Mouse (Mus musculus): ENCODE data around the gene Rassf2.

DNA sequence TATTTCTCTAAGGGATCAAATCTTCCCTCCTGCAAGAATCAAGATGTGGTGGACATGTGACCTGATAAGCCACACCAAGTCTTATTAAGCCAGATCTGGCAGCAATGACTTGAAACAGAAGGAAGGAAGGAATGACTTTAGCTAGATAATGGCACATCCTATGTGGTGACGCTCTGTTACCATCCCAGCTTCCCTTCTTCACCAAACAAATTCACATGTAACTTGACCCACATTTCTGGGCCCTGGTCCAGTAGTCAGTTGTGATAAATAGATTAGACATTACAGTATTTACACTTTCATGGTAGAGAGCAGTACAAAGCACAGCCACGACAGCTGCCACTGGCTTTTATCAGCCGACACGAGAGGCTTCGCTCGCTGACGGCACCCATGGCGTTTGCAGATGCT is 25.3 kb upstream of the Rassf2 start:
- no peak for TF ChIP-seq CTCF (IDR thresholded peaks at IDR 0.05; ENCODE audit: low read depth)
- TF ChIP-seq EP300 (IDR thresholded peaks at IDR 0.05; ENCODE audit: low read depth) = no peak
